Mouse (Mus musculus) lung, adult 2 months (tissue): ENCODE data around the gene Cpeb4.

Experiments used
- CTCF ChIP-seq: fragments of 200-500 bp; IDR thresholded peaks from 2 replicates; pipeline ENCODE4 v1.5.1; 2011; ENCODE audit warnings: mild to moderate bottlenecking, low read length, control low read depth; ENCODE audit not compliant: insufficient read depth
- POLR2A ChIP-seq: fragments of 200-500 bp; IDR thresholded peaks from 2 replicates; pipeline ENCODE4 v1.6.1; 2011; ENCODE audit warnings: low read depth, mild to moderate bottlenecking, control low read depth, low read length, borderline replicate concordance; ENCODE audit errors: extremely low read depth

- TF ChIP-seq CTCF = no peak
- TF ChIP-seq POLR2A = no peak
These were observed 112.8 kb downstream of the Cpeb4 start for GRCm38 (mm10) chr11:31984786-31985185.
